Mouse (Mus musculus) cortical plate, adult 2 months (tissue): Measurements from ENCODE around the gene Pdcd5.

Source experiments
- CTCF ChIP-seq: fragments of 200-500 bp; IDR thresholded peaks from 2 replicates; pipeline ENCODE4 v1.5.1; 2011; ENCODE audit warnings: mild to moderate bottlenecking, control low read depth, low read length; ENCODE audit not compliant: insufficient read depth; ENCODE audit errors: extremely low read depth
- POLR2A ChIP-seq: fragments of 200-500 bp; IDR thresholded peaks from 2 replicates; pipeline ENCODE4 v1.6.1; 2011; ENCODE audit warnings: mild to moderate bottlenecking, low read length, control low read depth; ENCODE audit not compliant: insufficient read depth; ENCODE audit errors: extremely low read depth

DNA sequence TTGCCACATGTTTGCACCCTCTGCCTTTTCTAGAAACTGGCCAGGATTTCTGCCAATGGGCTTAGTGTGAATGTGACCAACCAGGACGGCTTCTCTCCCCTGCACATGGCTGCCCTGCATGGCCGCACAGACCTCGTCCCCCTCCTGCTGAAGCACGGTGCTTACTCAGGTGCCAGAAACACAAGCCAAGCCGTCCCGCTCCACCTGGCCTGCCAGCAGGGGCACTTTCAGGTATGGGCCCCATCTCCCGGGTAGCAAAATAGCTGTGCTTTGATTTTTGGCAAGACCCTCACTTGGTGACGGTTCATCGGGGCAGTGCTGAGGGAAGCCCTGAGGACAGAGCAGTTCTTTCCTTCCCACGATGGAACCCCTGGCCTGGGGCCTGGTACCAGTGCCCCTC is 19.9 kb downstream of the Pdcd5 start:
- TF ChIP-seq CTCF (no peak), POLR2A (no peak)
